Mouse (Mus musculus) myocyte (in vitro differentiated cells): ENCODE results near the gene Hdac9. TPM values are rescaled to one million over a fixed set of nuclear protein-coding genes. Genes with fewer than 3 reads are reported as not detected.

Experiments
- H3K27me3 ChIP-seq: one replicate; pipeline ENCODE4 v1.6.1; 2011; ENCODE audit not compliant: control insufficient read depth, insufficient read depth, insufficient read length
- H3K36me3 ChIP-seq: one replicate; pipeline ENCODE4 v1.6.1; 2011; ENCODE audit not compliant: control insufficient read depth, insufficient read depth
- H3K4me2 ChIP-seq: one replicate; pipeline ENCODE4 v1.6.1; 2011; ENCODE audit warnings: low read depth, control low read depth
- H3K4me3 ChIP-seq: one replicate; pipeline ENCODE4 v1.5.1; 2011; ENCODE audit warnings: mild to moderate bottlenecking, control low read depth, moderate library complexity
- H3K79me2 ChIP-seq: one replicate; pipeline ENCODE4 v1.6.1; 2011; ENCODE audit not compliant: control insufficient read depth, insufficient read depth
- H3ac ChIP-seq: one replicate; pipeline ENCODE4 v1.6.1; 2011; ENCODE audit not compliant: control insufficient read depth, insufficient read length
- CEBPB ChIP-seq: IDR thresholded peaks from 2 replicates; pipeline ENCODE4 v1.6.1; 2011; ENCODE audit warnings: mild to moderate bottlenecking, moderate library complexity; ENCODE audit not compliant: poor library complexity, insufficient read depth, severe bottlenecking
- E2F4 ChIP-seq: IDR thresholded peaks from one replicate; pipeline ENCODE4 v1.6.1; 2011; ENCODE audit warnings: mild to moderate bottlenecking, control low read depth, moderate library complexity; ENCODE audit not compliant: insufficient read depth
- MAX ChIP-seq: IDR thresholded peaks from one replicate; pipeline ENCODE4 v1.6.1; 2011; ENCODE audit warnings: low read depth, mild to moderate bottlenecking, control low read depth
- MYOD1 ChIP-seq, 3 experiments: IDR thresholded peaks; one replicate each; pipeline ENCODE4 v1.6.1; 2011; ENCODE audit warnings: control low read depth in 2 of 3, low read depth in 2 of 3, mild to moderate bottlenecking in 2 of 3, moderate library complexity in 1 of 3; ENCODE audit not compliant: insufficient read length in 2 of 3, control insufficient read depth in 1 of 3
- MYOG ChIP-seq, 3 experiments: IDR thresholded peaks; one replicate each; pipeline ENCODE4 v1.6.1; 2011; ENCODE audit warnings: control low read depth in 2 of 3, low read depth in 2 of 3, mild to moderate bottlenecking in 2 of 3; ENCODE audit not compliant: insufficient read length in 2 of 3, control insufficient read depth in 1 of 3, insufficient read depth in 1 of 3
- POLR2A ChIP-seq: IDR thresholded peaks from one replicate; pipeline ENCODE4 v1.6.1; 2011; ENCODE audit warnings: low read depth, mild to moderate bottlenecking, control low read depth, moderate library complexity; ENCODE audit not compliant: insufficient read length
- POLR2AphosphoS2 ChIP-seq: IDR thresholded peaks from one replicate; pipeline ENCODE4 v1.6.1; 2011; ENCODE audit warnings: low read depth, control low read depth; ENCODE audit not compliant: insufficient read length
- REST ChIP-seq: IDR thresholded peaks from one replicate; pipeline ENCODE4 v1.6.1; 2011; ENCODE audit warnings: mild to moderate bottlenecking, control low read depth, moderate library complexity; ENCODE audit not compliant: insufficient read depth, insufficient read length
- SRF ChIP-seq: IDR thresholded peaks from one replicate; pipeline ENCODE4 v1.6.1; 2011; ENCODE audit warnings: low read depth; ENCODE audit not compliant: control insufficient read depth, insufficient read length
- TCF12 ChIP-seq: IDR thresholded peaks from one replicate; pipeline ENCODE4 v1.6.1; 2011; ENCODE audit warnings: mild to moderate bottlenecking, control low read depth; ENCODE audit not compliant: poor library complexity, insufficient read depth, severe bottlenecking
- TCF3 ChIP-seq: IDR thresholded peaks from one replicate; pipeline ENCODE4 v1.6.1; 2011; ENCODE audit warnings: low read depth, control low read depth; ENCODE audit not compliant: insufficient read length
- USF1 ChIP-seq: IDR thresholded peaks from one replicate; pipeline ENCODE4 v1.6.1; 2011; ENCODE audit warnings: low read depth, mild to moderate bottlenecking, control low read depth, moderate library complexity
- polyA plus RNA-seq: library from polyadenylated mRNA; unstranded; fragments of >200 nt; fragmentation: generic; extraction: Trizol; gene quantifications from one replicate; pipeline ENCODE4 v1.2.1, GENCODE M21; 2012; ENCODE audit warnings: missing spikeins

Gene Hdac9
- polyA plus RNA-seq, 1 experiment, result 0.47 TPM

- Histone ChIP-seq H3K79me2 (no peaks in the 10 kb centered on the region), H3K27me3 (no peaks in the 10 kb centered on the region), H3K4me2 (no peak overlapping the region), H3K36me3 (no peaks in the 10 kb centered on the region), H3K4me3 (no peak overlapping the region), H3ac (no peak overlapping the region)
- TF ChIP-seq TCF3 (no peak), MAX (no peak), SRF (no peak), REST (no peak)
Observed at GRCm38 (mm10) chr12:34338886-34339285, 578.0 kb downstream of the Hdac9 start.

- Histone ChIP-seq H3K4me3 (no peak overlapping the region), H3K27me3 (no peaks in the 10 kb centered on the region), H3ac (no peak overlapping the region), H3K79me2 (no peaks in the 10 kb centered on the region), H3K4me2 (no peak overlapping the region), H3K36me3 (no peaks in the 10 kb centered on the region)
- no peak for TF ChIP-seq TCF3
- no peak for TF ChIP-seq CEBPB
- TF ChIP-seq REST, result no peak
- TF ChIP-seq E2F4, result no peak
- no peak for TF ChIP-seq MYOG (IDR thresholded peaks at IDR 0.05; ENCODE audit: control insufficient read depth in 1 of 3, insufficient read depth in 1 of 3, insufficient read length in 2 of 3, low read depth in 2 of 3)
Observed at GRCm38 (mm10) chr12:34334455-34335084, 582.3 kb downstream of the Hdac9 start.

GRCm38 (mm10) chr12:34332884-34333283, 584.0 kb downstream of the Hdac9 start:
- TF ChIP-seq MYOG (IDR thresholded peaks at IDR 0.05; ENCODE audit: control insufficient read depth in 1 of 3, insufficient read depth in 1 of 3, insufficient read length in 2 of 3, low read depth in 2 of 3), result no peak
- TF ChIP-seq SRF, result no peak
- TF ChIP-seq MYOD1 (IDR thresholded peaks at IDR 0.05; ENCODE audit: control insufficient read depth in 1 of 3, insufficient read length in 2 of 3, low read depth in 2 of 3), result no peak
- no peak for TF ChIP-seq CEBPB
- TF ChIP-seq E2F4, result no peak
- no peak for TF ChIP-seq POLR2A
- TF ChIP-seq POLR2AphosphoS2, result no peak
- Histone ChIP-seq H3K4me2 (no peak overlapping the region), H3ac (no peak overlapping the region), H3K79me2 (no peaks in the 10 kb centered on the region), H3K4me3 (no peak overlapping the region), H3K36me3 (no peaks in the 10 kb centered on the region), H3K27me3 (no peaks in the 10 kb centered on the region)

- Histone ChIP-seq H3K4me3 (no peak overlapping the region), H3ac (no peak overlapping the region), H3K36me3 (no peaks in the 10 kb centered on the region), H3K4me2 (no peak overlapping the region), H3K79me2 (no peaks in the 10 kb centered on the region), H3K27me3 (no peaks in the 10 kb centered on the region)
- no peak for TF ChIP-seq MYOD1 (IDR thresholded peaks at IDR 0.05; ENCODE audit: control insufficient read depth in 1 of 3, insufficient read length in 2 of 3, low read depth in 2 of 3)
- no peak for TF ChIP-seq E2F4
- no peak for TF ChIP-seq MAX
- no peak for TF ChIP-seq TCF3
- no peak for TF ChIP-seq CEBPB
- no peak for TF ChIP-seq USF1
- no peak for TF ChIP-seq SRF
- TF ChIP-seq MYOG (IDR thresholded peaks at IDR 0.05; ENCODE audit: control insufficient read depth in 1 of 3, insufficient read depth in 1 of 3, insufficient read length in 2 of 3, low read depth in 2 of 3), result no peak
- no peak for TF ChIP-seq POLR2A
- no peak for TF ChIP-seq POLR2AphosphoS2
- no peak for TF ChIP-seq TCF12
- TF ChIP-seq REST, result no peak
Observed at GRCm38 (mm10) chr12:34327111-34327510, 589.8 kb downstream of the Hdac9 start.

- Histone ChIP-seq H3K4me3 (no peak overlapping the region), H3K79me2 (no peaks in the 10 kb centered on the region), H3K4me2 (no peak overlapping the region), H3ac (no peak overlapping the region), H3K27me3 (no peaks in the 10 kb centered on the region), H3K36me3 (no peaks in the 10 kb centered on the region)
- TF ChIP-seq MYOG (IDR thresholded peaks at IDR 0.05; ENCODE audit: control insufficient read depth in 1 of 3, insufficient read depth in 1 of 3, insufficient read length in 2 of 3, low read depth in 2 of 3) (no peak), TCF3 (no peak), MAX (no peak), SRF (no peak), MYOD1 (IDR thresholded peaks at IDR 0.05; ENCODE audit: control insufficient read depth in 1 of 3, insufficient read length in 2 of 3, low read depth in 2 of 3) (no peak), POLR2AphosphoS2 (no peak), POLR2A (no peak), USF1 (no peak), E2F4 (no peak), TCF12 (no peak), CEBPB (no peak), REST (no peak)
Observed at GRCm38 (mm10) chr12:34312113-34312719, 604.7 kb downstream of the Hdac9 start.
